In the genomic region with DNA sequence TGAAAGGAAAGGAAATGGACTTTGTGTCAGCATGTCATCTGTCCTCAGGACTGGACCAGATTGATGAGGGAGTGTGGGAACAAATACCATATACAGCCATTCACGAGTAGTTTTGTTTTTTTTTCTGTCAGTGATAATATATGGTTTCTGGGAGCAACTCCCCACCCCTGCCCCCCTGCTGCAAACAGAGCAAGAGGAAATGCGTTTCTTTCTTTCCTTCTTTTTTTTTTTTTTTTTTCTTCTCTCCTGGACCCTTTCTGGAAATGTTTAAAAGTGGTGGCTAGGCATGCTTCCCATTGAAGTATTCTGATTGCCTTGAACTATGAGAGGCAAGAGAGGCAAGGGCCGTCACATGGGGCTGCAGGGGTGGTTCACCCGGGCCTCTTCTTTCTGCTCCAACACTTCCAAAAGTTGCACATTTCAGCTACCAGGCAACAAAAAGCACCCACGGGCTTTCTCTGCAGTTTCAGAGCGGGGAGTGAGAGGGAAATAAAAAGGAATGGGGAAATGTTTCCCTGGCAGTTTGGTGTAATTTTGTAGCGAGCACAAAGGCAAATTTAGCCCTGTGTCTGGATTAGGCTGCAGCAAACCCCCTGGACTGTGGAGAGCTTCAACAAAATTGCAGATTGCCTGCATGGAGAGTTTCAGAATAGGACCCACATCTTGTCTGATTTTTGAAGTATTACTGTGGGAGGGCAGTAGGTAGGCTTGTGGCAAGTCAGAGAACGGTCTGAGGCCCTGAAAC, we compare ENCODE assay signal across 9 mouse cellular contexts. TPM values are rescaled to one million over a fixed set of nuclear protein-coding genes. Genes with fewer than 3 reads are reported as not detected.
DNase-seq lines count a peak whose midpoint lies in the region; ATAC-seq lines count a peak whose summit lies in the region.
"Had no signal": no experiment of that assay in that cellular context is flagged by ENCODE, and none has a peak within 500 bp of the region (broad histone marks: within the 10 kb centered on the region; RNA-seq: fewer than 3 reads in every experiment).

No protein-coding gene starts in this region.

- H3K4me3 ChIP-seq in kidney, embryonic 15.5 days (replicated peaks) = peak overlapping the region; percentile 71
- peak overlapping the region; percentile 64; the same call in 1 of the 2 replicates for H3K4me3 ChIP-seq in brown adipose tissue, adult 24 weeks (ENCODE audit: insufficient read depth, low read depth, low read length)
- H3K4me3 ChIP-seq in hindbrain, embryonic 13.5 days = peak overlapping the region; percentile 92
- peak overlapping the region; percentile 82 for H3K4me3 ChIP-seq in midbrain, embryonic 15.5 days

- peak overlapping the region; percentile 74; the same call in 1 of the 2 replicates for H3K27ac ChIP-seq in kidney, embryonic 15.5 days
- H3K27ac ChIP-seq in brown adipose tissue, adult 24 weeks (replicated peaks; ENCODE audit: low read depth, low read length) = no peak overlapping the region
- peak overlapping the region; percentile 97 for H3K27ac ChIP-seq in hindbrain, embryonic 13.5 days
- H3K27ac ChIP-seq in midbrain, embryonic 15.5 days = peak overlapping the region; percentile 97

- H3K4me2 ChIP-seq in kidney, embryonic 15.5 days = peak overlapping the region; percentile 90
- peak overlapping the region; percentile 69 for H3K4me2 ChIP-seq in hindbrain, embryonic 13.5 days
- H3K4me2 ChIP-seq in midbrain, embryonic 15.5 days = peak overlapping the region; percentile 88

- no peak; the same call in 1 of the 2 replicates for ATAC-seq in kidney, embryonic 15.5 days (replicated peaks; ENCODE audit: low FRiP score)
- no peak for ATAC-seq in hindbrain, embryonic 13.5 days (ENCODE audit: low FRiP score)
- ATAC-seq in midbrain, embryonic 15.5 days (replicated peaks) = no peak
- ATAC-seq in erythroid progenitor cell, adult 5-6 weeks (replicated peaks; ENCODE audit: low FRiP score, poor library complexity, severe bottlenecking) = no peak

- H3K36me3 ChIP-seq in kidney, embryonic 15.5 days = no peaks in the 10 kb centered on the region
- H3K36me3 ChIP-seq in hindbrain, embryonic 13.5 days = no peaks in the 10 kb centered on the region
- H3K36me3 ChIP-seq in midbrain, embryonic 15.5 days (replicated peaks) = no peaks in the 10 kb centered on the region

- no peak for DNase-seq in kidney, postnatal 14 days
- no peak for DNase-seq in Muller cell, postnatal 12 days (ENCODE audit: inconsistent ontology term)
- no peak for DNase-seq in layer of hippocampus, postnatal 36 days
- DNase-seq: thymus, adult 2 months had no signal

- 0 out of 2 replicates have a peak overlapping the region, but pooled peaks have one; percentile 65 for H3K9ac ChIP-seq in kidney, embryonic 15.5 days
- peak overlapping the region; percentile 96 for H3K9ac ChIP-seq in hindbrain, embryonic 13.5 days
- H3K9ac ChIP-seq in midbrain, embryonic 15.5 days = peak overlapping the region; percentile 91

- peaks cover 10% of the 10 kb centered on the region; the same call in 1 of the 2 replicates for H3K27me3 ChIP-seq in kidney, embryonic 15.5 days
- H3K27me3 ChIP-seq in hindbrain, embryonic 13.5 days = 0 out of 2 replicates have a peak, but pooled peaks cover 6% of the 10 kb centered on the region
- H3K27me3 ChIP-seq in midbrain, embryonic 15.5 days (replicated peaks) = no peaks in the 10 kb centered on the region

- no peaks in the 10 kb centered on the region for H3K9me3 ChIP-seq in kidney, embryonic 15.5 days (replicated peaks)
- no peaks in the 10 kb centered on the region for H3K9me3 ChIP-seq in hindbrain, embryonic 13.5 days
- H3K9me3 ChIP-seq in midbrain, embryonic 15.5 days = no peaks in the 10 kb centered on the region

- peaks cover 37% of the 10 kb centered on the region for H3K4me1 ChIP-seq in kidney, embryonic 15.5 days
- peaks cover 7% of the 10 kb centered on the region; the same call in 1 of the 2 replicates for H3K4me1 ChIP-seq in brown adipose tissue, adult 24 weeks (ENCODE audit: control insufficient read depth, insufficient read depth, insufficient read length, low read length)
- peaks cover 46% of the 10 kb centered on the region for H3K4me1 ChIP-seq in hindbrain, embryonic 13.5 days (replicated peaks)
- H3K4me1 ChIP-seq in midbrain, embryonic 15.5 days = peaks cover 32% of the 10 kb centered on the region

- 22% methylated on average over 8 of the region's 8 CpGs for WGBS in kidney, embryonic 15.5 days
- WGBS in hindbrain, embryonic 13.5 days = 16% methylated on average over 8 of the region's 8 CpGs
- 21% methylated on average over 8 of the region's 8 CpGs for whole genome bisulfite sequencing in midbrain, embryonic 15.5 days

RNA-seq across cellular contexts. Expression of a gene that starts 2.2 kb away (rescaled TPM):
- polyA plus RNA-seq in kidney, embryonic 15.5 days (2015; fragmentation: Nextera tagmentation; extraction: Ambion mirVana) = 26.3 and 28.9 TPM in 2 replicates
- 6.7 and 9.6 TPM in 2 replicates for polyA plus RNA-seq in brown adipose tissue, adult 24 weeks (2012; ENCODE audit: insufficient read depth, insufficient read length, missing spikeins)
- polyA plus RNA-seq in hindbrain, embryonic 13.5 days (2015; fragmentation: Nextera tagmentation; extraction: Ambion mirVana) = 89.1 and 97.0 TPM in 2 replicates
- polyA plus RNA-seq in midbrain, embryonic 15.5 days (2015; fragmentation: Nextera tagmentation; extraction: Ambion mirVana) = 102 and 105 TPM in 2 replicates
- 0.84 and 2.9 TPM in 2 replicates for total RNA-seq in erythroid progenitor cell, adult 5-6 weeks (2015; ENCODE audit: low replicate concordance)
- total RNA-seq in erythroid progenitor cell, adult 5-6 weeks (2017; ENCODE audit: low replicate concordance) = 0.61 and 2.6 TPM in 2 replicates
- 100 to 1,000 TPM; 208 to 210 TPM for total RNA-seq in layer of hippocampus, postnatal 36 days (2021)
